Mouse (Mus musculus) left cerebral cortex, adult 9 months (tissue): Measurements from ENCODE around the gene Dnajc5.

ENCODE experiments used
- DNase-seq, 2 experiments: peaks; one replicate each; pipeline ENCODE4 v3.0.0; 2022; ENCODE audit warnings: low spot score in 2 of 2

Dnajc5 gene

GRCm38 (mm10) chr2:181572921-181573920 lies 52.9 kb downstream of the Dnajc5 start:
- DNase-seq: no peak

- DNase-seq: no peak
These were observed 53.7 kb downstream of the Dnajc5 start for GRCm38 (mm10) chr2:181573961-181574360.

- DNase-seq: no peak
These were observed 54.7 kb downstream of the Dnajc5 start for GRCm38 (mm10) chr2:181574921-181575545.

- no peak for DNase-seq
These were observed 56.3 kb downstream of the Dnajc5 start for GRCm38 (mm10) chr2:181576613-181577012.

GRCm38 (mm10) chr2:181577126-181577525 lies 56.8 kb downstream of the Dnajc5 start:
- DNase-seq: no peak

- no peak for DNase-seq
These were observed 57.8 kb downstream of the Dnajc5 start for GRCm38 (mm10) chr2:181577981-181578581.

GRCm38 (mm10) chr2:181578790-181579618 lies 58.7 kb downstream of the Dnajc5 start:
- no peak for DNase-seq

GRCm38 (mm10) chr2:181579681-181580080 lies 59.4 kb downstream of the Dnajc5 start:
- no peak for DNase-seq

GRCm38 (mm10) chr2:181580131-181580772 lies 60.0 kb downstream of the Dnajc5 start:
- DNase-seq: no peak

- peak; percentile 68 to 83 for DNase-seq
These were observed 60.7 kb downstream of the Dnajc5 start for GRCm38 (mm10) chr2:181581016-181581401.

GRCm38 (mm10) chr2:181581402-181582120 lies 61.3 kb downstream of the Dnajc5 start:
- DNase-seq: peak; percentile 69 to 86

GRCm38 (mm10) chr2:181582358-181582757 lies 62.1 kb downstream of the Dnajc5 start:
- DNase-seq: no peak

- DNase-seq: no peak
These were observed 62.7 kb downstream of the Dnajc5 start for GRCm38 (mm10) chr2:181582939-181583338.

GRCm38 (mm10) chr2:181583460-181584257 lies 63.4 kb downstream of the Dnajc5 start:
- no peak for DNase-seq

- no peak for DNase-seq
These were observed 64.2 kb downstream of the Dnajc5 start, which contains the start of gene Uckl1 for GRCm38 (mm10) chr2:181584411-181584942. Gene Uckl1, minus strand, starts transcription at chr2:181584892.

GRCm38 (mm10) chr2:181585506-181585905 lies 65.2 kb downstream of the Dnajc5 start:
- DNase-seq: no peak

- DNase-seq: no peak
These were observed 65.8 kb downstream of the Dnajc5 start for GRCm38 (mm10) chr2:181586124-181586523.

GRCm38 (mm10) chr2:181587796-181588195 lies 67.5 kb downstream of the Dnajc5 start:
- no peak for DNase-seq

- no peak for DNase-seq
These were observed 68.0 kb downstream of the Dnajc5 start for GRCm38 (mm10) chr2:181588229-181588780.
